Mouse (Mus musculus): ENCODE data around the gene Angptl6.
"Not testable (repeated sequence)": the region's sequence is repeated elsewhere in the genome, so short reads cannot be mapped to it uniquely, and the experiment has no call there.

Angptl6 gene

DNA sequence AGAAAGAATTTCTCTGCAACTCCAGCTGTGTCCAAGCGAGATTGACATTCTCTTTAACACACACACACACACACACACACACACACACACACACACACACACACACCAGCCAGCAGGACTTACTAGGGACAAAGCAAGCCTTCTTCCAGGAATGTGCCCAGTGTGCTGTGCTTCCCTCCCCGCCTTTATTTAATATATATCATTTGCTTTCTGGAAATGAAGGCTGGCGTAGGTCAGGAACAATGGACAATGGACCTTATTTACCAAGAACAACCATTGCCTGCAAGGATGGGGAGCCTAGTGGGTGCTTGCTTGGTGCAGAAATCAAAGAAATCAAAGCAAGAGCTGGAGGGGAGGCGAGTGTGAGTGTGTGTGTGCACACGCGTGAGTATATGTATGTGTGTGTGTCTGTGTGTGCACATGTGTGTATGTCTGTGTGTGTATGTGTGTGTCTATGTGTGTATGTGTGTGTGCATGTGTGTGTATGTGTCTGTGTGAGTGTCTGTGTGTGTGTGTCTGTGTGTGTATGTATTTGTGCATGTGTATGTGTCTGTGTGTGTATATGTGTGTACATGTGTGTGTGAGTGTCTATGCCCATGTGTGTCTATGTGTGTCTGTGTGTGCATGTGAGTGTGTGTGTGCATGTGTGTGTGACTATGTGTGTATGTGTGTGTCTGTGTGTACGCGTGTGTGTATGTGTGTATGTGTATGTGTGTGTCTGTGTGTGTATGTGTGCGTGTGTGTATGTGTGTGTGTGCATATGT is 42.2 kb downstream of the Angptl6 start:
- DNase-seq (ENCODE audit: low spot score in 2 of 2) = no peak

DNA sequence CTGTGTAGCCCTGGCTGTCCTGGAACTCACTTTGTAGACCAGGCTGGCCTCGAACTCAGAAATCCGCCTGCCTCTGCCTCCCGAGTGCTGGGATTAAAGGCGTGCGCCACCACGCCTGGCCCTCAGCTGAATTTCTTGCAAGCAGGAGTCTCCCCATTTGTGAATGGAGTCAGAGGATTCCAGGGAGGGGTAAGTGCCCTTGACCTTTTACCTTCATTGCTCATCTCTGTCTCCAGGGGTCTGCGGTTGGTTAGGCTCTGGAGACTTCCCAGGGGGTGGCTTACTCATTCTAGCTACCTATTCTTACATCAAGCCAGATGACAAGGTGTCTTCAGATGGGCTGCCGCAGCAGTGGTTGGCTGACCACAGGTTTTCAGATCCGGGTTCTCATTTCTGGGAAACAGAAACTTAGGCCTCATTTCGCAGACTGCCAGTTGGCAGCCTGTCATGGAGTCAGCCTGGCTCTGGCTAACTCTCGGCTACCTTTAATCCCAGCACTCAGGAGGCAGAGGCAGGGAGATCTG is 44.0 kb downstream of the Angptl6 start:
- DNase-seq (ENCODE audit: low spot score in 2 of 2) = not testable (repeated sequence)

DNA sequence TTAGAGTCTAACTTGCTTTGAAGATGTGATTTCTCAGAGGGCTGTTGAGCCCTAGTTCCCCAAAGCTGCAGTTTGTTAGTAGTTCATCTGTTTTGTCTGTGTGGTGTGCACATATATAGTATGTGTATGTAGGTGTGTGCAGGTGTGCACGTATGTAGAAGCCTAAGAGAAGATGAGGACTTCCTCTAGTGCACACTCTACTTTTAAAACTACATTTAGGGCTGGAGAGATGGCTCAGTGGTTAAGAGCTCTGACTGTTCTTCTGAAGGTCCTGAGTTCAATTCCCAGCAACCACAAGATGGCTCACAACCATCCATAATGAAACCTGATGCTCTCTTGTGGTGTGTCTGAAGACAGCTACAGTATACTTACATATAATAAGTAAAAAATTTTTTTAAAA is 44.6 kb downstream of the Angptl6 start:
- no peak for DNase-seq (ENCODE audit: low spot score in 2 of 2)

DNA sequence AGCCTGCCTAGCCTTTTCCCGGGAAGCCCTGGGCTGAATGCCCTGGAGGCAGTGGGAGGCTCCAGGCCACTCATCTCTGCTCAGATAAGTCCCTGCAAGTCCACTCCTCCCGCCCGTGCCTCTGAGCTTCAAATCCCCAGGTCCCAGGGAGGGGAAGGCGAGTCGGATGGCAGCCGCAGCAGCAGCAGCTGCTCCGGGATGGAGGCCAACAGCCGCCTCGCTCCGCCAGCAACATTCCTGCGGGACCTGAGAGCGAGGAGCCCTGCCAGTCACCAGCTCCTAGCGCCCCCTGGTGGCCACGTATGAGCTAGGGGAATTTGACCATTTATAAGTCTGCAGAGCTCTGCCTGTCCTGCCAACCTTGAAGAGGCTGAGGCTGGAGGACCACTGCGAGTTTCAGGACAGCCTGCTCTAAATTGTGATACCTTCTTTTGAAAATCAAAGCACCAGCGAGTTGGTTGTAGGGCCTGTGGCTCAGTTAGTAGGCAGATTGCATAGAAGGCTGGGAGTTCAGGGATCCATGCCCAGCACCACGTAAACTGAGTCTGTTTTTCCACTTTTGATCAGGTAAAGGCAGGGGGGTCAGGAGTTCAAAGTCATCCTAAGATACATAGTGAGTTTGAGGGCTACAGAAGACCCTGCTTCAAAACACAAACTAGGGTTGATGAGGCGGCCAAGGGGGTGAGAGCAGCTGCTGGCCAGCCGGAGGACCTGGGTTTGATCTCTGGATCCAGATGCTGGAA is 48.5 kb downstream of the Angptl6 start:
- peak; percentile 88 to 89 for DNase-seq (ENCODE audit: low spot score in 2 of 2)

DNA sequence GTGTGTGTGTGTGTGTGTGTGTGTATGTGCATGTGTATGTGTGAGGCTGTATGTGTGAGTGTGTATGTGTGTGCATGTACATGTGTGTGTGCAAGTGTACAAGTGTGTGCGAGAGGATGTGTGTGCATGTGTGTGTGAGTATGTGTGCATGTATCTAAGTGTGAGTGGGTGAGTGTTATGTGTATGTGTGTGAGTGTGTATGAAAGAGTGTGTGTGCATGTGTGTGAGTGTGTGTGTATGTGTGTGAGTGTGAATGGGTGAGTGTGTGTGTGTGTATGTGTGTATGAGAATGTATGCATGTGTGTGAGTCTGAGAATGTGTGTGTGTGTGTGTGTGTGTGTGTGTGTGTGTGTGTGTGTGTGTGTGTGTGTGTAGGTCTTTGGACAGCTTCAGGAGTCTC is 51.4 kb downstream of the Angptl6 start:
- no peak for DNase-seq (ENCODE audit: low spot score in 2 of 2)

DNA sequence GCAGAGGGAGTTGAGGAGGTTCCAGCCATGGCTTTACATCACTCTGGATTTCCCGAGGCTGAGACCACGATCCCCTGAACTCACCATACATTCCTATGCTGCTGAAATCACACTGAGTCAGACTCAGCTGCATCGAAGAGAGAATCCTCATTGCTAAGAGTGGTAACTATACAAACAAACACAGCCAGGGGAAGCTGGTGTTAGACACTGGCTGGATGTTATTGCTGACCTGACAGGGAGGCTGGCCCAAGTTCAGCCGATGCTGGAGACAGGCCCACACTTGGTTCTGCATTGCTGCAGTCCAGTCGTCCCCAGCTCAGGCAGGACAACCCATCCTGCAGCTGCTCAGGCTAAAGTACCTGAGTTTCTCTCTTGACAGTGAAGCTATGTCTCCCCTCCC is 53.7 kb downstream of the Angptl6 start:
- no peak for DNase-seq (ENCODE audit: low spot score in 2 of 2)
